Mouse (Mus musculus) gastrocnemius, postnatal 14 days (tissue): ENCODE measurements around the gene Rnase4. TPM values are rescaled to one million over a fixed set of nuclear protein-coding genes. Genes with fewer than 3 reads are reported as not detected.
A peak's percentile ranks its signal among the peaks of the same experiment; 100 is the strongest.

Source experiments
- DNase-seq: peaks from one replicate; pipeline ENCODE4 v3.0.0; 2021; ENCODE audit warnings: mixed read lengths
- intact Hi-C: fragments of 180-260 bp; cut with DNase I; formaldehyde crosslinking; loops from one replicate; pipeline ENCODE4 v1.15.1; 2025; ENCODE audit warnings: low total_unique reads
- total RNA-seq, 2 experiments: library from RNA; stranded (reverse); gene quantifications; 2 replicates each; pipeline ENCODE4 v1.2.3; 2021

Gene Rnase4
- total RNA-seq, 2 experiments from 2014 or later, result 46.5 to 51.1 TPM

DNA sequence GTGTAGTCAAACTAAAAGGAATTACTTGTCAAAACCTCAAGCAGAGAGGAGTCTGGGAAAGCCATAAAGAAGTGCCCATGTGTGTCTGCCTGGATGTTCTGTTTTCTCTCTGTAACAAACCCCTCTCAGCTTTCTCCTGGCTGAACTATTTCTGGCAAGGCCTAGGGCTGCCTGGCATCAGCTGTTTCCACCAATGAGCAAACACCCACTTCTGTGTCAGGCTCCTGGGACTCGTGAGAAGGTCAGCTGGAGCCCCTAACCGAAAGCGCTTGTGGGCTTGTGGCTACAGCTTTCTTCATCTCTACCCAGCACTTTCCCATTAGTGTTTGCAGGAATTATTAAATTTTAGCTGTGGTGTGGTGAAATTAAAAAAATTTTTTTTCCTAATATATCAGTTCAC is 21.1 kb downstream of the Rnase4 start:
- intact Hi-C loops, result no loop called here
- DNase-seq, result peak; percentile 36

DNA sequence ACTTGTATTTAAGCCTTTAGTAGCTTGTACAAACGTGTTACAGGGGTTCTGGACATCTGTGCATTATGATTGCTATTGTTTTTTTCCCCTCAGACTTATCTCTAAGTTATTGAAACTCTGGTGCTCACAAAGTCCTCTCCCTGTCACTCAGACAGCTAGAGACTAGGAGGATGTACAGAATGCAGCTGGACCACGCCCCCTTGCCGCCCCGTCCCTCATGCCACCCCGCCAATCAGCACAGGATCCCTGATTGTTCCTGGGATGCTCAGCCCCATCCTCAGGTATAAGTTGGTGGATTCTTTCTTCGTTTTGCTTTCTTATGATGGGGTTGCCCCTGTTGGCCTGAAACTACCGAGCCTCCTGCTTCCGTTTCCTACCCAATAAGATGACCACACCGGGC is 22.6 kb downstream of the Rnase4 start:
- intact Hi-C loops, result no loop called here

DNA sequence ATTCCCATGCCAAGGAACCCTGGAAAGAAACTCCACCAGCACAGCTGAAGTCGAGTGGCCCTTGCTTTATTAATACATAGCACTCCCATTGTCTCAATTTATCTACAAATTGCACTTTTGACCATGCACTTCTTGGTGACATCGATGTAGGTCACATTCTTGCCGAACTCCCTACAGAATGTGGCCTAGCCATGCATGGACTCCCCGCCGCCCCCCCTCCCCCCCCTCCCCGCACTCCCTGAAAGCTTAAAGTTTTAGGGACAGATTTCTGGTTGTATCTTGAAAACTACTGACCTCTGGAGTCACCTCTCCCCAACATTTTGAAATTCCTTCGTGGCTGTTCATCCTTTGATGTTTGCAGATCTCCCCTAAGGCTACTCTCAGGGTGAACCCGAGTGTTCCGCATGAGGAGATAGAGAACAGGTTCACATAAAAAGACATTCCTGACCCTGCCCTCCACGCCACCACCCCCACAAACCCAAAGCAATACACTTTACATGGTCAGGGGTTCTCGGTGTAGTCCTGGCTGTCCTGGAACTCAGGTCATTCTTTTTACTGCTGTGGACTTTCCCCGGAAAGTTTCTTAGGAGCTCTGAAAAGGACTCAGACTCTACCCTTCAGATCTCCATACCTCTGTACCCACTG is 23.2 kb downstream of the Rnase4 start, which contains the start of gene Eddm3b:
TSS of gene Eddm3b (plus strand) at position 511 of the 645 bp plus-strand sequence.
- no peak for DNase-seq
- intact Hi-C loops, result no loop called here

More for the DNA sequence above, 22.6 kb downstream of the Rnase4 start:
- DNase-seq, result no peak

DNA sequence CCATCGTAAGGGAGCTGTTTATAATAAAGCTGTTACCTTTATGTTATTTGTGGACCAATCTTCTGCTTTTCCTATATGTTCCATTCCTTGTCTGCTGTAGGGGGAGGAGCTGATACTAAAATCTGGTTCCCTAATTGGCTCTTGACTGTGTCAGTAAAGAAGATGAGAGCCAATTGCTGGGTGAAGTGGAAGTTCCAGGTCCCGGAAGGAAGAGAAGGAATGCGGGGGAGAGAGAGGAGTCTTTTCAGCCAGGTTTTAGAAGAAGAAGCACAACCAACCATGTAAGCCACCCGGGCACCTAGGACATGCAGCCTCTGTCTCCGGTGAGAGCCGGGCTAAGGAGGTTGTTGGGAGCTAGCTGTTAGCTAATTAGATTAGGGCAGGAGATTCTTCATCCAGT is 34.8 kb downstream of the Rnase4 start:
- no peak for DNase-seq
- intact Hi-C loops, result no loop called here

DNA sequence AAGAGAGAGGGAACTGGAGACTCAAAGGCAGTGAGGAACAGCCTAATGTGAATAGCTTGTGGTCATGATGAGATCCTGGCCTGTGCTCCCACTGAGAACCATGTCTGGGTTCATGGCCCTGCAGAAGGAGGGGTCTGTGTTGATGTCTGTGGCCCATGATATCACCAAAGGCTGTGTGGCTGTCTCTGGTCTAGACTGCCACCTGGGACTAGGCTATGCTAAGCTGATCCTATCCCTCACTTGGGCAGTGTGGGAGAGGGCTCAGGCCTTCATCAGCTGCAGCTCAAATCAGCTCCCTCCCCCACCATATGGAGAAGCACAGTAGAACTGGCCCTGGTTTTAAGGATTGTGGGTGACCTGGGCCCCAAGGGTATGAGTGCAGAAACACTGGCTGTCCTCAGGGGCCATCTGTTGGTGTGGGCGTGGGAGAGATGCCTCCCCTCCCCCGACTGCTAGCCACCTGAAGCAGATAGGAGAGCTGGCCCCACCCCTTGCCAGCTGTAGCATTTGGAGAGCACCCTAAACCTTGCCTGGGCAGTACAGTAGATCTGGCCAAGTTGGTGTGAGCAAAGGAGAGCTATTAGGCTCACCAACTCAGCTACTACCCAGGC is 36.9 kb downstream of the Rnase4 start:
- intact Hi-C loops, result no loop called here
- DNase-seq, result no peak

DNA sequence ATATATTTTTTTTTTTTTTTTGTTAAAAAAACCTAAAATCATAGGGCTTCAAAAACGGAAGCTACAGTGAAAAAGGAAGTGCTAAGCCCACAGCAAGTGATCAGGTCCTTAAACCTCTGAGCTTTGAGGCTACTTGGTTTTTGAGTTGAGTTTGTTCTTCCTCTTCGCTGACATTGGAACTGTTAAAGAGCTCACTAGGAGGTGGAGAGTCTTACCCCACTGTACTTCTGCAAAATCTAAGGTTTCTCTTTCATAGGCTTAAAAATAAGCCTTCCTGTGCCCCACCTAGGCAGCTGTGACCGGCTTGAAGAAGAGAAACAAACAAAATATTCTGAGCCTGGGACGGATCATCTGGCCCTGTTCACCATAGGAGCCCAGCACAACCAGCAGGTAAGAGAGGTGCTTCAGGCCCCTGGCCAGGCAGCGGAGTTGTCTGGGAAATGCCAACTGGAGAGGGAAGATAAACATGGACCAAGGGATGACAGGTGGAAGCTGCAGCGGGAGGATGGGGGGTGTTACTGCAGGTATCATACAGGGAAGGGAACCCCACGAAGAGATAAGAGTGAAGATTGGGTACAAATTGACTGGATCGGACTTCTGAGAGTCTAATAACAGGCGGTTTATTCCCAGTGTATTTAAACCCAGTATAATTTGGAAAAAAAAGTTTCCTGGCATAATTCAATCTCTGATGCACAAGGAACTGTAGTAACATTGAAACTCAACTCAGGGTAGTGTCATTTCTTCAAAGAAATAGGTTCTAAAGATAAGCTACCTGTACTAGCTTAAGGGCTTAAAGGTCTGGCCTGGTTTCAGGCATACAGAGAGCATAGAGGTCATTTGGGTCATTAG is 38.1 kb downstream of the Rnase4 start:
- DNase-seq, result no peak
- intact Hi-C loops, result no loop called here

DNA sequence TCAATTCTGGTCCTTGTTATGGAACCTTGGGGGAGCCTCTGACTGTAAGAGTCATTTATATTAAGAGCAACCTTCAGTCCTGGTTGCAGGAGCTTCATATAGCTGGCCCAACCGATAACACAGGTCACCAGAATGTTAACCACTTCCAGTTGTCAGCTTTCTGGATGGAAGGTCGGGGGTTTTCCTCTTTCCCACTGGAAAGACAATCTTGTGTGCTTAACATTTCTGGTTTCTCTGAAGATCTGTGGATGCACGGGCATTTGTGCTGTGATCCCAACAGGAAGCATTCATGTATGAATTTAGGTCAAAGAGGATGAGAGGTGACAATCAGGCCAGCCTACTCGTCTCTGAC is 38.7 kb downstream of the Rnase4 start:
- DNase-seq, result no peak
- intact Hi-C loops, result no loop called here

DNA sequence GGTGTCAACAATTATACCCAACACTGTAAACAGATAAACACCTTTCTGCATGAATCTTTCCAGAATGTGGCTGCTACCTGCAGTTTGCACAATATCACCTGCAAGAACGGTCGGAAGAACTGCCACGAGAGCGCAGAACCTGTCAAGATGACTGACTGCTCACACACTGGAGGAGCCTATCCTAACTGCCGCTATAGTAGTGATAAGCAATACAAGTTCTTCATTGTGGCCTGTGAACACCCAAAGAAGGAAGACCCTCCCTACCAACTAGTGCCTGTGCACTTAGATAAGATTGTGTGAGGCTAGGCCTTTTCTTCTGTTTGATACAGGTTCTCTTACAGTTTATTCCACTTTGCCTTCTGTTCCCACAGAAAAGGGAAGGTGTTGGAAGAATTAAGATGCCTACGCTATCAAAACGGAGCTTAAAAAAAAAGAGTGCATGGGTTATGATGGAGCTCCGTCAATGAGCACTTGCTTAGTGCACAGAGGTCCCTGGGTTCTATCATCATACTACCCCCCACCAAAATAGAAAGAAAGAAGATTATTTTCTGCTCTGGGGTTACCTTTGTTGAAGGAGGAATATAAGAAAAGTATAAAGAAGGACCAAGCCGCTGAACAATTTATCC is 39.6 kb downstream of the Rnase4 start:
- no peak for DNase-seq
- intact Hi-C loops, result no loop called here

DNA sequence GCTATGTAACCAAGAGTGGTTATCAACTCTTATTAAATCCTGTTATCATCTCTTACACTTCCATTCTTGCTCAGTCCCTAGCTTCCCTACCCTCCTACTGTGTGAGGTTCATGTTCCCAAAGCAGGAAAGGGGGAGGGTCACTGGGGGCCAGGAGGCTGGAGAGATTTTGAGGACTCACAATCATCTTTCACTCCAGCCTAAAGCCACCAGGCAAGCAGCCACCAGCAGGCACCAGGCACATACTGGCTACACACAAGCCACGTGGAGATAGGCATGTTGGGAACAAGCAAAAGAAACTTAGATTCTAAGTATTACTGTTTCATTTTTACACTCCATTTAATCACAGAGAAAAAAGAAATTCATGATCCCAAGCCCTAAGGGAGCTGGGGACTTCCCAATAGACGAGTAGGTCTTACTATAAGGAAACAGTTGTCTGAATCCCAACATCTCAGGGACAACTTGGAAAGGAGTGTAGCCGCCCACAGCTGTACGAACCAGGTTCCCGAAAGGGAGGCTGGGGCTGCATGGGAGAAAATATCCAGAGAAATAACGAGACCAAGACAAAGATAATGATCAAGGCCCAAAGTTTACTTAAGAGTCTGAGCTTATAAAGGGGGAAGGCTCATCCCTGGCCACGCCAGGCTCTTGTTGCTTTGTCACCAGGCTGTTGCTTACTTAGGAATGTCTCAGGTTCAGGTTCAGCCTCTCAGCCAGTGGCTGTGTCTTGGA is 40.4 kb downstream of the Rnase4 start:
- no peak for DNase-seq
- intact Hi-C loops, result no loop called here

DNA sequence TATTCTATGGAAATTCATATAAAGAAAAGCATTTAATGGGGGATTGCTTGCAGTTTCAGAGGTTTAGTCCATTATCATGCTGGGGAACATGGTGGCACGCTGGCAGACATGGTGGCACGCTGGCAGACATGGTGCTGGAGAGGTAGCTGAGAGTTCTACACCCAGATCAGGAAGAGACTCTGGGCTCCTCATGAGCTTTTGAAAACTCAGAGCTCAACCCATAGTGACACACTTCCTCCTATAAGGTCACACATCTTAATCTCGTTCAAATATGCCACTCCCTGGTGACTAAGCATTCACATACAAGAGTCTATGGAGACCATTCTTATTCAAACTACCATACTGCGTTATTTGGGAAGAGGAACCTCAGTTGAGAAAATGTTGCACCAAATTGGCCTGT is 41.5 kb downstream of the Rnase4 start:
- DNase-seq, result no peak
- intact Hi-C loops, result no loop called here

DNA sequence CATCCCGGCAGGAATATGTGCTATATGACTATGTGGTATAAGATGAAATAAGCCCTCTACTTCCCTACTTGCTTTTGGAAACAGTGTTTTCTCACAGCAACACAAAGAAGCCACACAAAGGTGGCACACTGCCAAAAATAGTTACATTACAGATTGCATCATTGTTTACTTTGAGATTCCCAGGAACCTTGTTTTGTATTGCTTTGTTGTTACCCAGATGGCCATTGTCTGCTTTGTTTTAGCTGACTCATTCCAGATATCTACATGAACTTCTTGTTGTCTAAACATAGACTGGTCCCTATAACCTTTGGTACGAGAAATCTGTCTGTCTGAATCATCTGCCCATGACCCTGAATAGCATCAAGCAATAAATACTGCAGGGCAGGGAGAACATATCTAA is 49.5 kb downstream of the Rnase4 start:
- DNase-seq, result no peak
- intact Hi-C loops, result no loop called here

DNA sequence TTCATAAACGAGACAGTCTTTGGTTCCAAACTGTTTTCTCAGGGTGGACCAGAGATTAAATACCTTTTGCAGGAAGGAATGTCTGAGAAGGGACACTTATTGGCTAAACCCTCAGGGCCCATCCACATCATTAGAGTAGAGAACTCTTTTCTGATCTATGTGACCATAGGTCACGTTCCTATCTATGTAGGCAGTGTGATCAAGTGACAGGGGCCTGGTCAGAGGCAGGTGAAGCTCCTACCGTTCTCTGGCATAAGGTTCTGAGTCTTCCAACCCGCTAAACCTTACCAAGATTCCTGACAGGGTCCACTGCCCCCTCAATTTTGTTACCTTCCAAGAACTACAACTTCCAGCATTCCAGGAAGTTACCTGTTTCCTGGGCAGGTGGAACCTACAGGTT is 51.2 kb downstream of the Rnase4 start:
- DNase-seq, result no peak
- intact Hi-C loops, result no loop called here

DNA sequence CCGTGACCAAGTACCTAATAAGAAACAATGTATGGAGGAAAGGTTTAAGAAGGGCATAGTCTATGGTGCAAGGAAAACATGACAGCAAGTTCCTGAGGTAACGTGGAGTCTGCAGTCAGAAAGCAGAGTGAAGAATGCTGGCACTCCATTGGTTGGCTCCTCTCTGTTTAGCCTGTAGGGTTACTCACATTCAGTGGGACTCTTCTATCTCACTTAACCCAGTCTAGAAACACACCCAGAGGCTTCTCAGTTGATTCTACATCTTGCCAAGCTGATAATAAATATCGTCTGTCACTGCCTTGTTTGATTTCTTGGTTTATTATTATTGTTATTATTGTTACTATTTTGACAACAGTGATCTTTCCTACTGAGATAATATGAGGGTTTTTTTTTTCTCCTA is 51.7 kb downstream of the Rnase4 start:
- DNase-seq, result no peak
- intact Hi-C loops, result no loop called here

DNA sequence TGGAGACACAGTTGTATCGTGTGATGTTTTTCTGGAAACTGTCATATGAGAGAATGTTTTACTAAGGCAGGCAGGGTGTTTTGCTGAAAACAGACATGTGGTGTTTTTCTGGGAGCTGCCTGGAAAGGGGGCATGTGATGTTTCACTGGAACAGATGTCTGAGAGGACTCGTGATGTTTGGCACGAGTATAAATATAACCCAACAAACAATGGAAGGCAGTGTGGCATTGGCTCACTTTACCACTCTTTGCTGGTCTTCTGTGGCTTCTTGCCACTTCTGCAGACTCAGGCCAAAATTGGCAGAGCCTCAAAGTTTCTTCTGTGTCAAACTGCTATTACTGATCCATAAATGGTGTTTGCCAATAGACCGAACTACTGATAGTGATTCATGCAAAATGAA is 52.4 kb downstream of the Rnase4 start:
- intact Hi-C loops, result no loop called here
- no peak for DNase-seq

DNA sequence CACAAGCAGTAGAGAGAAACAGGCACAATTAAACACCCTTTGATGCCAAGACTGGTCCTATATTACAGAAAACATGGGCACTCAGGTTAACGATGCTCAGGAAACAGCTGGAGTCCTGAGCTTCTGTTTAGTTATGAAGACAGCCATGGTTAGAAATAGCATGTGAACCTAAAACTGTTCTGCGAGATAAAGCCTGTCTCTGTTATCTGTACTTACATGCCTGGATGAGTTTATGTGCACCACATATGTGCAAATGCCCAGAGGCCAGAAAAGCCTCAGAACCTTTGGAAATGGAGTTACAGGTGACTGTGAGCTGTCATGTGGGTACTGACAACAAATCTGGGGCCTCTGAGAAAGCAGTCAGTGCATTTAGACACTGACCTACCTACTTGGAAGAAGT is 53.1 kb downstream of the Rnase4 start:
- DNase-seq, result no peak
- intact Hi-C loops, result no loop called here

DNA sequence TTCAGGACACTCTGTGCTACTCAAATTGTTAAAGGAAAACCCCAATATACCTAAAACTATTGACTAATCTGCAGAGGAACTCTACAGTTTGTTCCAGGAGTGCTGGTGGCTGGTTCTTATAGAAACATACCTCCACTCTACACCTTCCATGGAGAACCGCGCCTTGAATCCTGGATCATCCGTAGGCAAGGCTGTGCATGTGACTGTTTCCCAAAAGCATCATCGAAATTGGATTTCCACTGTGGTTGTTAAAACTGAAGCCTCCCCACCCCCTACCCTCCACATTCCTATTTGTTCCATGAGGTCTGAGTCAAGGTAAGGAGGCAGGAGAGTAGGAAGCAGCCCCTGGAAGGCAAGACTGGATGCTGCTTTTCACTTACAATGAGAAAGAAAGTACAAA is 53.6 kb downstream of the Rnase4 start:
- DNase-seq, result no peak

DNA sequence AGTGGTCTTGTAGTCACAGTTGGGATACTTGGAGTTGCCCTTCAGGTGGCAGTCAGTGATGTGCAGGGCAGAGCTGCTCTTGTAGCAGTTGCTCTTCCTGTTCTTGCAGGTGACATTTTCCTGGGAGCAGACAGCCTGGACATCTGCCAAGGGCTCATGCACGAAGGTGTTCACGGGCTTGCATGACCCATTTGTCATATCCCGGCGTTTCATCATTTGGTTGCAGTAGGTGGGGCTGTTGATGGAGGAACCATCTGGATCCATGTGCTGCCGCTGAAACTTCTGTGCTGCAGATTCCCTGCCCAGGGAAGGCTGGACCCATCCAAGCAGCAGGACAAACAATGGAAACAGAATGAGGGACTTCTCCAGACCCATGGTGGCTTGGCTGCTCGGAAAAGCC is 54.6 kb downstream of the Rnase4 start:
- DNase-seq, result no peak
- intact Hi-C loops, result no loop called here

More for the DNA sequence above, 53.6 kb downstream of the Rnase4 start:
- intact Hi-C loops, result no loop called here

DNA sequence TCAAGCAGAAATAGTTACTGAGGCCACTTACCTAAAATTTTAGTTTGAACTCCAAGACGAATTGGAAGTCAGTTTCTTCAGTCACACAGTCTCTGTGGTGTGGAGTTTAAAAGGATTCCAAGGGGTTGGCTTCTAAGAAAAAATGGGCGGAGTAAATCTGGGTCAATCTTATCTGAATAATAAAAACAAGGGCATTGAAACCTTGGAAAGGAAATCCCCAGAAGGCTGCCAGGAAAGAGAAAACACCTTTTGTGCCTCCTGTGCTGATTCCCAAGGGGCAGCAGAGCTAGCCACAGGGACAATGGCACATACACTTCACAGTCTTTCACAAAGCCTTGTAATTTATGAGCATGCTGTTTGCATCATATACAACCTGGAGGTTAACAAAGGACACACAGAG is 55.8 kb downstream of the Rnase4 start, which contains the start of gene Rnase1:
TSS of gene Rnase1 (minus strand) at position 101 of the 400 bp plus-strand sequence.
- intact Hi-C loops, result no loop called here
- DNase-seq, result no peak

DNA sequence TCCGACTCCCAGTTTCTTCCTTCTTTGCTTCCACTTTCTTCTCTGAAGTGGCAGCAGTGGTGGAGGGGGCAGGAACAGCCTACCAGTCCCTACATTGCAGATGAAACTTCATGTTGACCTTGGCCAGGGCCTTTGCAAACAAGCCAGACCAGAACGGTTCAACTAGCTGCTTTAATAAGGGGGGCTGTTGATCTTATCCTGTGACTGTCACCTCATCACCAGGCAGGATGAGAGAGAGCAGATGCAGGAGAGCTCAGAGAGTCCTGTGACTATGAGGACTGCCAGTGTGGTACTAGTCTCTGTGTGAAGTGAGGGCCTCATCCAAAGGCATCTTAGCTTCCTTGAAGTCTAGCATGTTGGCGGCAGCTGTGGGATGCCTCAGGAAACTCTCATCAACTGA is 57.1 kb downstream of the Rnase4 start:
- intact Hi-C loops, result no loop called here

DNA sequence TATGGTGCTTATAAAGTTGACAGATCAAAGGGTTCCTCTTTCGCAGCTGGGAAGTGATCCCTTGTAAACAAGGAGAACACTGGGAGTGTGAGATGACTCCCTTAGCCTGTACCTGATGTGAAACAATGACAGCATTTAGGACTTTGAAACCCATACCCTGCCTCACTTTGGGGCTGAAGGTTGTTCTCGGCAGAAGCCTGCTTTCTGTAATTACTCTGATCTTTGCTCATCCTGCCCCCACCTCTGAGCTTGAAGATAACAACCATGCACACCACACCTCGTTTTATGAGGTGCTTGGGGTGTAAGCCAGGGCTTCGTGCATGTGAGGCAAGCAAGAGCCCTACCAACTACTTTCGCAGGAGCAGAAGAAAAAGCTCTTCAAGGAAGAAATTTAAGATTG is 58.3 kb downstream of the Rnase4 start:
- intact Hi-C loops, result no loop called here
- no peak for DNase-seq

More for the DNA sequence above, 57.1 kb downstream of the Rnase4 start:
- DNase-seq, result no peak
